Mouse (Mus musculus): Measurements from ENCODE around the gene Lrrc8e.

DNA sequence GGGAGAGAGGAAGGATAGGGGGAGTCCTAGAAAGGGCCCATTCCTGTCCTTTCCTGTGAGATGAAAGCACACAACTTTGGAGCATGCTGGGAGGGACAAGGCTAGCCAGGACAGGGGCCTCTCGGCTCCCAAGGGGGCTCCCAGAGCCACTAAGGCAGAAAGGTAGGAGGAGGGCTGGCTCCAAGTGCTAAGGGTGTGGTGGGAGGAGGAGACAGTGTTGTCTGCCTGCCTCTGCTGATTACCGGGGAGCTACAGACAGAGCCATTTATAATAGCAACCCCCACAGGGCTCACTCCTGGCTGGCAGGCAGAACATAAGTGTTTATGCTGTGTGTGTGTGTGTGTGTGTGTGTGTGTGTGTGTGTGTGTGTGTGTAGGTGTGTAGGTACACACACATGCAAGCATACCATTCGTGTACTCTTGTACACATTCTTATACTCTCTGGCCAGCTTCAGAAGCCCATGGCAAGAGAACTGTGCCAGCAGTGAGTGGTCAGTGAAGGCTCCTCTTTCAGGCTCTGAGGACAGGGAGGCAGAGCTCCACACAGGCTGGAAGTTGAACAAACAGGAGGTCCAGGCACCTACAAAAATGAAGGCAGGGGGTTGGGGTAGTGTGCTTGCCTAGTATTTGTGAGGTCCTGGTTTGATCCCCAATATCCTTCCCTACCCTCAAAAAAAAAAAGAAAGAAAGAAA lies 37.5 kb upstream of the Lrrc8e start:
- TF ChIP-seq POLR2A (IDR thresholded peaks at IDR 0.05; ENCODE audit: low read depth, low read length) (no peak), CTCF (conservative IDR thresholded peaks at IDR 0.05; ENCODE audit: insufficient read depth, insufficient read length, low read depth, low read length) (no peak)

All from kidney, adult 2 months (tissue).